Mouse (Mus musculus): ENCODE data around the gene Rflna.

Rflna gene

DNA sequence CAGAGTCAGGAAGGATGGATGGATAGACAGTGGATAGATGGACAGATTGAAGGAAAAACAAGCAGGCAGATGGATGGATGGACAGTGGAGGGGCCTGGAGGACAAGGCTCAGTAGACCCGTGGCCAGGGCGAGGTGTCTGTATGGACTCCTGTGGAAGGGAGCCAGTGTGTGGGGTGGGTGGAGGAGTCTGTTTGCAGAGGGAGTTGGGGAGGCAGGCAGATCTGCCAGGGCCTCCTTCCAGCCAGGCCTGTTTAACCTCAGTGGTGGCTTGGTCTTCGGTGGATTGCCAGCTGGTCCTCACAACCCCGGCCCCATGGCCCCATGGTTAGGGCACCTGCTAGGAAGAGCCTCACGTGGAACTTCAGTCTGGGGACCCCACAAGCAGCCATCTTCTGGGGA, 3.9 kb downstream of the Rflna start:
- DNase-seq, result no peak

DNA sequence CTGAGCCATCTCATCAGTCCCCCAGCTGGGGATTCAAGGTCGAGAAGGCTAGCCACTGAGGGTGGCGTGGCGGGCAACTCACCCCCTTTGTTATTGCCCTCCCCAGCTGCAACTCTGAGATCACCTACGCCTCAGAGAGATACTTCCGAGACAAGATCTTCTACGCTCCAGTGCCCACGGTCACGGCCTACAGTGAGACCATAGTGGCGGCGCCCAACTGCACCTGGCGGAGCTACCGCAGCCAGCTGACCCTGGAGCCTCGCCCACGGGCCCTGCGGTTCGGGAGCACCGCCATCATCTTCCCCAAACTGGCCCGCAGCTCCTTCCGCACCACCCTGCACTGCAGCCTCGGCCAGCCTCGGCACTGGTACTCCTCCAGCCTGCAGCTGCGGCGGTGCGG, 8.1 kb downstream of the Rflna start:
- DNase-seq, result no peak

- no peak for DNase-seq
These were observed 8.6 kb downstream of the Rflna start for GRCm38 (mm10) chr5:125011628-125012027.

DNA sequence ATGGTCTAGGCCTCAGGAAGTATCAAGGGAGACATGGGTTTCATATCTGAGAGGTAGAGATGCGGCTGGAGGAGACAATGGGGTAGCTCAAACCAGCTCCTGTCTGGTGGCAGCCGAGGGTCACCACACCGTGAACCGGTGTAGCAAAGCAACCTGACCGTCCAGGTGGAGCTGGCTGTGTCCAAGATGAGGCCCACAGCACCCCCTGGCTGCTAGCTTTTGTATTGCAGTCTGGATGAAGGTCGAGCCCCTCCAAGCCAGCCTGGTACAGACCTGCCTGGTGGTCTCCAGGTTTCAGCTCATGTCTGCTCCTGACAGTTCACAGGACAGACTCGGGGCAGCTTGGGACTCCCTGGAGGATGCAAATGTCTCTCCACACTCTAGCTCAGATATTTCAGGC, 11.5 kb downstream of the Rflna start:
- peak; percentile 54 for DNase-seq

DNA sequence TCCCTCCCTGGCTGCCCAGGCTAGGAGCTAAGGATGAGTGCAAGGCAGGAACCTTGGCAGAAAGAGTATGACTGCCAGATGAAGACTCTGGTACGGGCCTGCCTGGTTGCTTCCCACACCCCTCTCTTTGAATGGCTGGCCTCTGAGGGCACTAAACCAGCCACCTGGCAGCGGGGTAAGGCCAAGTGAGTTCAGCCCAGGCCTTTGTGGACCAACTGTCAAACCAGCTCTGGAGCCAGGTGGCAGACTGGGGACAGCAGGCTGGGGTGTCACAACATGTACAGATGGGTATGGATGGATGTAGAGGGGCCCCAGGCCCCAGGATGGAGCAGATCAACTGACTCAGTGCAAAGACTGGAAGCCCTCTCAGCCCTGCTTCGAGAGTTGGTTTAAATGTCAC, 12.0 kb downstream of the Rflna start:
- DNase-seq, result no peak

GRCm38 (mm10) chr5:125015576-125015975, 12.6 kb downstream of the Rflna start:
- DNase-seq, result no peak

GRCm38 (mm10) chr5:125016421-125017242, 13.6 kb downstream of the Rflna start:
- peak; percentile 33 for DNase-seq

GRCm38 (mm10) chr5:125017332-125017731, 14.3 kb downstream of the Rflna start:
- no peak for DNase-seq

DNA sequence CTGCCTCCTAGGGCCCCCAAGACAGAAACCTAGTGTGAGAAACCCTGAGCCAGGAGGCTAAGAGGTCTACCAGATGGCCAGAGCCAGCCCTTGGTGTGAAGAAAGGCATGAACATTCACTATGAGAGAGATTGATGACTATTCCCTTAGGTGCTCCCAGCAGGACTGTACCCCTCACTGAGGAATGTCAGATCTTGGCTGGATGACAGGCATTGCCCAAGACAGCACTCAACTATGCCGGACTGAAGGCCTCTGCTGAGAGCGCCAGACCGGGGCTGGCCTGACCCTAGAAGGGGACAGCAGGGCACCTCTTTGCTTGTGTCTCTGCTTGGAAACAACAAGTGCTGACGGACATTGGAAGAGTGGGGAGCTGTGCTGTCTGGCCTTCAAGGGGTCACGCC, 16.1 kb downstream of the Rflna start:
- DNase-seq, result no peak

DNA sequence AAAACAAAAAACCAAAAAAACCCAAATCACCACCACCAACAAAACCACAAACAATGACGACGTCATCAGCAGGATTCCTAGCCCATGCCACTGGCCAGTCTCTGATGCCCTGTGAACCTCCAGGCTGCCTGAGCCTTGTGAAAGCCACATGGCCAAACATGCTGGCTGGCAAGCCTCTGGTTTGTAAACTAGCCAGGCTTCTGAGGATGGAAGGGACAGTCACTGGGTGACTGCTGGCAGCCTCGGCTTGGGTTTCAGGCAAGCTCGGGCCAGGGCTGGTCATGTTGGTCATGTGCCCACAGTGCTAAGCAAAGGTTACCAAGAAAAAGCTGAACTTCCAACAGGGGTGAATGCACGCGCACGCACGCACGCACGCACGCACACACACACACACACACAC, 18.3 kb downstream of the Rflna start:
- DNase-seq, result peak; percentile 69

GRCm38 (mm10) chr5:125024002-125024401, 21.0 kb downstream of the Rflna start:
- no peak for DNase-seq

- no peak for DNase-seq
These were observed 25.4 kb downstream of the Rflna start for GRCm38 (mm10) chr5:125028371-125028770.

DNA sequence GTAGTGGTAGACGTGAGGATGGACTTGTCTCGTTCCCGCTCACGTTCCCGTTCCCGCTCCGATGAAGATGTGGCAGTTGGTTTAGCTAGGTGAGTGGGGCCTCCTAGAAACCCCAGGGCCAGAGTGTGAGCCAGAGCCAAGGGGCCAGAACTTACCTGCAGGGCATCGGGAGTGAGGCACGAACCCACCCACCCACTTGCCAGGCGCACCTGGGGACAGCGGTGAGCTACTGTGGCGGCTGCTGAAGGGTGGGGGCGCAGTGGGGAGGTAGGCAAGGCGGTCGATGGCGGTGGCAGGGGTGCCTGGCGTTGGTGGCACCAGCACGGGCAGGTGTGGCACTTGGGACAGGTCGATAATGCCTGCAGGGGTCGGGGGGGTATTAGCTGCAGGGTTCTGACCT, 25.9 kb downstream of the Rflna start:
- DNase-seq, result no peak

GRCm38 (mm10) chr5:125036483-125036882, 33.5 kb downstream of the Rflna start:
- no peak for DNase-seq

- DNase-seq, result no peak
These were observed 36.5 kb downstream of the Rflna start for GRCm38 (mm10) chr5:125039377-125040027.

- peak; percentile 95 for DNase-seq
These were observed 37.1 kb downstream of the Rflna start for GRCm38 (mm10) chr5:125040128-125040584.

GRCm38 (mm10) chr5:125041578-125041977, 38.6 kb downstream of the Rflna start:
- DNase-seq, result no peak

GRCm38 (mm10) chr5:125043448-125043847, 40.4 kb downstream of the Rflna start:
- DNase-seq, result no peak

- no peak for DNase-seq
These were observed 42.2 kb downstream of the Rflna start for GRCm38 (mm10) chr5:125045202-125045601.

DNA sequence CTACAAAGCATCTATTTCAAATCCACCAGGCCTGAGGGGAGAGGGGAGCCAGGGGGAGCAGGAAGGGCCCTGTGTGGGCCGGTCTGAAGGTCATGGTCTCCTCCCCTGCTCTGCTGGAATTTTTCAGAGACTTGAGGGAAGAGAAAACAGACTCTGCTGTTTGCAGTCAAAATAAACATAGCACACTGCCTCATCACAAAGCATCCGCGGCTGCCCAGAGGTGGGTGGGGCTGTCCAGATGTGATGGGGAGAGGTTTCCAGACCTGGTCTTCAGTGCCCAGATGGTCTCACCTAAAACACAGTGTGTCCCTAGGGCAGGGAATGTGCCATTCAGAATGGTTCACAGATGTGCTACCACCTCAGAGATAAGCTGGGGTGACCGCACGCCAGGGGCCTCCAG, 43.4 kb downstream of the Rflna start:
- no peak for DNase-seq

DNA sequence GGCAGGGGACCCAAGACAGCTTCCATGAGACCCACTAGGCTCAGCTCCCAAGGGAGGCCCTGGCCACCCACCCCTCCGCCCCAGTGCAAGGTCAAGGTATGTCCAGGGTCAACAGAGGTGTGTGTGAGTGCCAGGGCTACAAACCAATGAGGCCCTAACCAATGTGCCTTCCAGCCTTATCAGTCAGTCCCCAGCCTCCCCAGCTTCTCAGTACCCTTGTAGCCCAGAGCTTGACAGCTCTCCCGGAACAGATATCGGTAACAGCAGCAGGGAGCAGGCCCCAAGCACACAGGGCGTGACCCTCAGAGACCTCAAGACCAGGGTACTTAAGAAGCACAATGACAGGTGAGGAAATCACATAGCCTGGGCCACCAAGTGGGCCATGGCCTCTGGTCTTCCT, 46.5 kb downstream of the Rflna start:
- DNase-seq, result no peak

DNA sequence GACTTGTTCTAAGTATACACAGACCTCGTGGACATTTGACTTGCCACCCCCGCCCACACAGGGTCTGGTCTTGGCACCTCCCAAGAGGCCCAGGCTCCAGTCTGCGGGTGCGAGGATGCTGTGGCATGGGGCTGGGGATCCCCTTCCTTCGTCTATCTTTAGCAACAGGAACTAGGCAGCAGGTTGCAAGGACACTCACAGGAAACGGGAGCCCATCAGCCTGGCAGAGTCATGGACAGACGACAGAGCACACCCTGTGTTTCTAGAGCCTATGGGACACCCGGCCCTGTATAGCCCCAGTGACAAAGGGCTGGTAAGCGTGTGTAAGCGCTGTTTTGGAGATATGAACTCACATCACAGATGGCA, 49.2 kb downstream of the Rflna start:
- no peak for DNase-seq

DNA sequence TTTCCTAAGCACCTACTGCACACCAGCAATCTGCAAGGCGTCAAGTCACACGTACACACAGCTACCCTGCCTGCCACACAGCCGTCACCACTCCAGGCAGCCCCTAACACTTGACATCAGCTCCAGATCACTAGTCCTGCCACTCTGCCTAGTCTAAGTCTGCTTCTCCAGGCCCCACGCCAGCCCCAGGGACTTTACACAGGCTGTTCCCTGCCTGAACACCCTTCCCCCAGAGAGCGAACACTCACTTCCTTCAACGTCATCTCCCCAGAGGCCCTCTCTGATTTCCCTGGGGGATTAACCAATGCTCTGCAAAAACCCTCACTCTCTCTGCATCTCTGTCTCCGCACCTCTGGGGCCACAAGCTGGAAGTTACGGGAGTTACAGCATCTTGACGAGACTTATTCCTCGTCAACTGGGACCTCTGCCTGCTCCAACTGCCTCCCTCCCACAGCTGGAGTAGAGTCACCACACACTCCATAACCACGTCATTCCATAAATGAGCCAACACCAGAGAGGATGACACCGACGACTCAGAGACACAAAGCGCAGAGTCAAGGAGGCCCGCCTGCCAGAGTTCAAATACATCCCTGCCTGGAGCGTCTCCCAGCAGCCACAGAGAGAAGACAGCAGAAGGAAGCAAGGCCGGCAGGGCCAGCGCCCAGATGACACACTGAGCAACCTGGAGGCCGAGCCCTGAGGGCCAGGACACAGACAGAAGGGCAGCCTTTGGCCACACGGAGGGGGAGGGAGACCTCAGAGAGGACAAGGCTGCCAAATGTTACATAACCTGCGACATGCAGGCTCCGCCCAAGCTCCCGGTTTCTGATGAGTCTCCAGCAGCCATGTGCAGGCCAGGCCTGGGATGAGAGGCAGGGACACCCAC, 49.8 kb downstream of the Rflna start:
- DNase-seq, result peak; percentile 93

DNA sequence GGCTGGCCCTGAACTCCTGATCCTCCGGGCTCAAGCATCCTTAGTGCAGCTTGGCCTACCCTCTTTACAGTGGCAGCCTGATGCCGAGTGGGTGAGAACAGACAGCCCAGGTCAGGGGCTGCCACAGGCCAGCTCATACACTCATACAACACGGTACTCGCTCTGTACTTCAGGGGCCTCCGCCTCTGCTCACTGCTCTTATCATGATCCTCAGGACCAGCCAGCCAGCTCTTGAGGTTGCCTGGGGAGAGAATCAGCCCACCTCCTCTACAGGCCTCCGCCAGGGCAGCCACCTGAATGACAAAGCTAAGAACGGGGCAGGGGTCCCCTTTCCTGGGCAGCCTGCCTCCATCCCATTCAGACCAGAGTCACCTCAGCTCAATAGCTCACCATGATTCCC, 50.6 kb downstream of the Rflna start:
- DNase-seq, result no peak

All from kidney, adult 11 months (tissue).